Mouse (Mus musculus) ES-E14 (cell line): Measurements from ENCODE around the gene Nbl1.

Experiments
- MAFK ChIP-seq: IDR thresholded peaks from 2 replicates; pipeline ENCODE4 v1.6.1; 2014; ENCODE audit warnings: mild to moderate bottlenecking, low read depth, low read length, inconsistent platforms; ENCODE audit not compliant: insufficient read depth
- ZC3H11A ChIP-seq: IDR thresholded peaks from 2 replicates; pipeline ENCODE4 v1.6.1; 2012; ENCODE audit warnings: low read depth, mild to moderate bottlenecking, inconsistent platforms, low read length, borderline replicate concordance

DNA sequence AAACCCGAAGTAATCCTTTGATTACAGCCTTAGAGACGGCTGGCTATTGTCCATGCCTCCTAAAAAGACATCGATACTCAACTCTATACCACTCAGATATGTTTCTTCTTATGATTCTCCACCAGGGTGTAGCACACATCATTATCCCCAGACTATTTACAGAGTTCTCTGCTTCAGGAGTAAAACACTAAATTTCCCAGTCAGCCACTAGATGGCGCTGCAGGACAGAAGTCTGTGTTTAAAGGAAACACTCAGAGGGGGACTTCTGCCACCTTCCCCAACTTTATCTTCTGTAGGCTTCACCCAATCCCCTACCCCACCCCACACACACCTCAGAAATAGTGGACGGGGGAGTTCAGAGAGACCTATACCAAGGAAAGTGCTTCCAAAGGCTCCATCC is 6.8 kb downstream of the Nbl1 start:
- peak; percentile 70; the same call in 1 of the 2 replicates for TF ChIP-seq ZC3H11A
- TF ChIP-seq MAFK, result no peak
